Mouse (Mus musculus) adrenal gland, postnatal 14 days (tissue): ENCODE results near the gene Slc7a15. TPM values are rescaled to one million over a fixed set of nuclear protein-coding genes. Genes with fewer than 3 reads are reported as not detected.

Experiments
- DNase-seq: peaks from one replicate; pipeline ENCODE4 v3.0.0; 2021; ENCODE audit warnings: mixed read lengths
- total RNA-seq: library from RNA; stranded (reverse); gene quantifications from 2 replicates; pipeline ENCODE4 v1.2.3, GENCODE M21; 2021

The Slc7a15 gene
- total RNA-seq, 1 experiment from 2014 or later = not detected

GRCm38 (mm10) chr12:8482169-8482568, 116.7 kb downstream of the Slc7a15 start:
- no peak for DNase-seq

Other genes with a start within 250 kb of the Slc7a15 start
- 201 and 234 TPM in 2 replicates for gene Rhob, start 99.1 kb downstream of the Slc7a15 start, total RNA-seq
- gene Pum2, start 75.1 kb upstream of the Slc7a15 start, total RNA-seq = 136 and 152 TPM in 2 replicates
- gene Sdc1, start 172.3 kb upstream of the Slc7a15 start, total RNA-seq = 14.9 and 29.0 TPM in 2 replicates